Mouse (Mus musculus) embryonic fibroblast, embryonic 13.5 days (primary cell): ENCODE data around the gene Ribc1. TPM values are rescaled to one million over a fixed set of nuclear protein-coding genes. Genes with fewer than 3 reads are reported as not detected.

ENCODE experiments used
- H3K27ac ChIP-seq: 2 replicates; pipeline ENCODE4 v1.5.1; 2012; ENCODE audit warnings: low read length, control low read depth, inconsistent platforms; ENCODE audit not compliant: insufficient read depth
- H3K4me1 ChIP-seq: 2 replicates; pipeline ENCODE4 v1.6.1; 2011; ENCODE audit warnings: low read length; ENCODE audit not compliant: control insufficient read depth, insufficient read depth
- H3K4me3 ChIP-seq: 2 replicates; pipeline ENCODE4 v1.5.1; 2011; ENCODE audit warnings: mild to moderate bottlenecking, control low read depth, low read length; ENCODE audit not compliant: insufficient read depth
- CTCF ChIP-seq: IDR thresholded peaks from 2 replicates; pipeline ENCODE4 v1.5.1; 2011; ENCODE audit warnings: mild to moderate bottlenecking, control low read depth, low read length, moderate library complexity, borderline replicate concordance; ENCODE audit not compliant: insufficient read depth
- POLR2A ChIP-seq: IDR thresholded peaks from 2 replicates; pipeline ENCODE4 v1.6.1; 2011; ENCODE audit warnings: low read depth, mild to moderate bottlenecking, control low read depth, low read length, moderate library complexity
- polyA plus RNA-seq: library from polyadenylated mRNA; stranded (reverse); fragments of >200 nt; gene quantifications from 2 replicates; pipeline ENCODE4 v1.2.4, GENCODE M21; 2011; ENCODE audit warnings: low read depth; ENCODE audit not compliant: missing spikeins, insufficient read length

Gene Ribc1
- polyA plus RNA-seq, result 0.43 and 0.91 TPM in 2 replicates

- peak within 1 kb of the TSS; percentile 88 for H3K27ac ChIP-seq
- TF ChIP-seq POLR2A, result peak; percentile 52
- no peak for TF ChIP-seq CTCF
- H3K4me3 ChIP-seq, result peak within 1 kb of the TSS; percentile 75
- no peaks in the 10 kb centered on the region; the same call in 1 of the 2 replicates for H3K4me1 ChIP-seq
These were observed at the start of gene Ribc1, which contains the start of gene Smc1a for GRCm38 (mm10) chrX:152016151-152017145. Gene Ribc1 (minus strand): TSS chrX:152016295. Gene Smc1a (plus strand): TSS chrX:152016428.

GRCm38 (mm10) chrX:152065674-152066073, 49.6 kb upstream of the Ribc1 start:
- Histone ChIP-seq H3K4me1 (no peaks in the 10 kb centered on the region), H3K4me3 (no peak overlapping the region), H3K27ac (no peak overlapping the region)
- TF ChIP-seq POLR2A, result no peak
- TF ChIP-seq CTCF, result no peak

- Histone ChIP-seq H3K27ac (no peak overlapping the region), H3K4me3 (no peak overlapping the region), H3K4me1 (no peaks in the 10 kb centered on the region)
- no peak for TF ChIP-seq POLR2A
- no peak for TF ChIP-seq CTCF
These were observed 38.0 kb upstream of the Ribc1 start for GRCm38 (mm10) chrX:152054094-152054493.

- H3K4me1 ChIP-seq, result no peaks in the 10 kb centered on the region
- H3K27ac ChIP-seq, result no peak overlapping the region
- TF ChIP-seq CTCF, result no peak
- no peak for TF ChIP-seq POLR2A
- no peak overlapping the region for H3K4me3 ChIP-seq
These were observed 36.5 kb upstream of the Ribc1 start for GRCm38 (mm10) chrX:152052546-152052945.

- Histone ChIP-seq H3K4me1 (no peaks in the 10 kb centered on the region), H3K27ac (no peak overlapping the region), H3K4me3 (no peak overlapping the region)
- TF ChIP-seq CTCF (no peak), POLR2A (no peak)
These were observed 31.1 kb upstream of the Ribc1 start for GRCm38 (mm10) chrX:152047230-152047629.

- TF ChIP-seq POLR2A, result no peak
- TF ChIP-seq CTCF, result no peak
These were observed 23.8 kb upstream of the Ribc1 start for GRCm38 (mm10) chrX:152039865-152040264.

GRCm38 (mm10) chrX:152019294-152019693, 3.2 kb upstream of the Ribc1 start:
- Histone ChIP-seq H3K4me3 (no peak overlapping the region), H3K27ac (no peak overlapping the region), H3K4me1 (no peaks in the 10 kb centered on the region; the same call in 1 of the 2 replicates)
- TF ChIP-seq POLR2A (no peak), CTCF (no peak)

More at GRCm38 (mm10) chrX:152039865-152040264, 23.8 kb upstream of the Ribc1 start:
- no peak overlapping the region for H3K27ac ChIP-seq
- no peak overlapping the region for H3K4me3 ChIP-seq
- peaks cover 3% of the 10 kb centered on the region; the same call in 1 of the 2 replicates for H3K4me1 ChIP-seq

- Histone ChIP-seq H3K4me1 (no peaks in the 10 kb centered on the region; the same call in 1 of the 2 replicates), H3K27ac (no peak overlapping the region), H3K4me3 (peak overlapping the region; percentile 62)
- TF ChIP-seq POLR2A, result no peak
- TF ChIP-seq CTCF, result no peak
These were observed 1.1 kb upstream of the Ribc1 start for GRCm38 (mm10) chrX:152017186-152017585.

GRCm38 (mm10) chrX:152015752-152016150, 344 bp downstream of the Ribc1 start:
- Histone ChIP-seq H3K4me3 (peak overlapping the region; percentile 75), H3K27ac (peak overlapping the region; percentile 88), H3K4me1 (no peaks in the 10 kb centered on the region; the same call in 1 of the 2 replicates)
- TF ChIP-seq CTCF, result no peak
- no peak for TF ChIP-seq POLR2A

- Histone ChIP-seq H3K4me3 (no peak overlapping the region), H3K27ac (no peak overlapping the region), H3K4me1 (no peaks in the 10 kb centered on the region; the same call in 1 of the 2 replicates)
- TF ChIP-seq POLR2A, result no peak
- no peak for TF ChIP-seq CTCF
These were observed 8.2 kb downstream of the Ribc1 start for GRCm38 (mm10) chrX:152007863-152008262.
